Mouse (Mus musculus) ES-Bruce4 (cell line): ENCODE data around the gene Foxb1. TPM values are rescaled to one million over a fixed set of nuclear protein-coding genes. Genes with fewer than 3 reads are reported as not detected.

Source experiments
- H3K27ac ChIP-seq: 2 replicates; pipeline ENCODE4 v1.5.1; 2012; ENCODE audit warnings: low read length, inconsistent platforms; ENCODE audit not compliant: insufficient read depth
- H3K27me3 ChIP-seq: 2 replicates; pipeline ENCODE4 v1.6.1; 2012; ENCODE audit warnings: mild to moderate bottlenecking, low read length, inconsistent platforms; ENCODE audit not compliant: control insufficient read depth, poor library complexity, insufficient read depth, severe bottlenecking
- H3K36me3 ChIP-seq: 2 replicates; pipeline ENCODE4 v1.6.1; 2012; ENCODE audit warnings: inconsistent platforms, mild to moderate bottlenecking, low read length, moderate library complexity; ENCODE audit not compliant: control insufficient read depth, poor library complexity, insufficient read depth, severe bottlenecking
- H3K4me1 ChIP-seq: one replicate; pipeline ENCODE4 v1.8.1; 2011; ENCODE audit warnings: low read length; ENCODE audit not compliant: control insufficient read depth, insufficient read depth
- H3K4me3 ChIP-seq: 2 replicates; pipeline ENCODE4 v1.5.1; 2011; ENCODE audit warnings: low read depth, mild to moderate bottlenecking, low read length
- H3K9ac ChIP-seq: 2 replicates; pipeline ENCODE4 v1.6.1; 2012; ENCODE audit warnings: low read depth, mild to moderate bottlenecking, inconsistent platforms; ENCODE audit not compliant: poor library complexity, severe bottlenecking
- H3K9me3 ChIP-seq: replicated peaks from 2 replicates; pipeline ENCODE4 v1.6.1; 2012; ENCODE audit warnings: mild to moderate bottlenecking, low read length, inconsistent platforms; ENCODE audit not compliant: control insufficient read depth, poor library complexity, insufficient read depth, severe bottlenecking
- CTCF ChIP-seq: IDR thresholded peaks from one replicate; pipeline ENCODE4 v1.8.1; 2011; ENCODE audit warnings: low read depth, low read length
- EP300 ChIP-seq: IDR thresholded peaks from 2 replicates; pipeline ENCODE4 v1.6.1; 2011; ENCODE audit warnings: low read depth, low read length; ENCODE audit not compliant: insufficient read depth
- POLR2A ChIP-seq: IDR thresholded peaks from one replicate; pipeline ENCODE4 v1.8.1; 2011; ENCODE audit warnings: low read length; ENCODE audit not compliant: insufficient read depth
- polyA plus RNA-seq: library from polyadenylated mRNA; stranded (reverse); fragments of >200 nt; gene quantifications from 2 replicates; pipeline ENCODE4 v1.2.4, GENCODE M21; 2011; ENCODE audit warnings: low read depth; ENCODE audit not compliant: missing spikeins, insufficient read depth, insufficient read length

Gene Foxb1
- polyA plus RNA-seq, 1 experiment: 0.60 TPM

- H3K9me3 ChIP-seq: no peaks in the 10 kb centered on the region
- no peak overlapping the region for H3K27ac ChIP-seq
- H3K9ac ChIP-seq: no peak overlapping the region
- H3K4me3 ChIP-seq: no peak overlapping the region
- no peaks in the 10 kb centered on the region for H3K4me1 ChIP-seq
- no peaks in the 10 kb centered on the region for H3K36me3 ChIP-seq
- peaks cover 33% of the 10 kb centered on the region for H3K27me3 ChIP-seq
- TF ChIP-seq EP300 (no peak), POLR2A (no peak), CTCF (no peak)
Observed at GRCm38 (mm10) chr9:69758506-69758905, 2.2 kb downstream of the Foxb1 start.

GRCm38 (mm10) chr9:69757254-69757653 is 3.5 kb downstream of the Foxb1 start:
- no peak for TF ChIP-seq CTCF
- no peak for TF ChIP-seq POLR2A
- TF ChIP-seq EP300: no peak
- no peaks in the 10 kb centered on the region for H3K36me3 ChIP-seq
- H3K4me3 ChIP-seq: no peak overlapping the region
- H3K27me3 ChIP-seq: peaks cover 32% of the 10 kb centered on the region
- H3K27ac ChIP-seq: no peak overlapping the region
- H3K4me1 ChIP-seq: no peaks in the 10 kb centered on the region
- no peaks in the 10 kb centered on the region for H3K9me3 ChIP-seq
- H3K9ac ChIP-seq: no peak overlapping the region

GRCm38 (mm10) chr9:69756456-69756855 is 4.3 kb downstream of the Foxb1 start:
- Histone ChIP-seq H3K27ac (no peak overlapping the region), H3K4me3 (no peak overlapping the region), H3K36me3 (no peaks in the 10 kb centered on the region), H3K27me3 (peaks cover 28% of the 10 kb centered on the region), H3K4me1 (no peaks in the 10 kb centered on the region), H3K9me3 (no peaks in the 10 kb centered on the region), H3K9ac (no peak overlapping the region)
- TF ChIP-seq POLR2A (no peak), CTCF (no peak), EP300 (no peak)

- H3K9me3 ChIP-seq: no peaks in the 10 kb centered on the region
- no peaks in the 10 kb centered on the region for H3K36me3 ChIP-seq
- H3K27ac ChIP-seq: no peak overlapping the region
- no peak overlapping the region for H3K4me3 ChIP-seq
- H3K4me1 ChIP-seq: no peaks in the 10 kb centered on the region
- H3K9ac ChIP-seq: no peak overlapping the region
- peaks cover 26% of the 10 kb centered on the region for H3K27me3 ChIP-seq
- no peak for TF ChIP-seq CTCF
- TF ChIP-seq EP300: no peak
- TF ChIP-seq POLR2A: no peak
Observed at GRCm38 (mm10) chr9:69756041-69756440, 4.7 kb downstream of the Foxb1 start.

GRCm38 (mm10) chr9:69755157-69755556 is 5.6 kb downstream of the Foxb1 start:
- H3K4me1 ChIP-seq: no peaks in the 10 kb centered on the region
- H3K27me3 ChIP-seq: peaks cover 23% of the 10 kb centered on the region
- no peaks in the 10 kb centered on the region for H3K36me3 ChIP-seq
- TF ChIP-seq CTCF: no peak
- TF ChIP-seq POLR2A: no peak
- TF ChIP-seq EP300: no peak
- no peak overlapping the region for H3K4me3 ChIP-seq
- no peak overlapping the region for H3K27ac ChIP-seq
- no peak overlapping the region for H3K9ac ChIP-seq
- H3K9me3 ChIP-seq: no peaks in the 10 kb centered on the region

- Histone ChIP-seq H3K9me3 (no peaks in the 10 kb centered on the region), H3K4me1 (no peaks in the 10 kb centered on the region), H3K27ac (no peak overlapping the region), H3K36me3 (no peaks in the 10 kb centered on the region), H3K9ac (no peak overlapping the region), H3K4me3 (no peak overlapping the region), H3K27me3 (peaks cover 18% of the 10 kb centered on the region)
- TF ChIP-seq CTCF: no peak
- TF ChIP-seq POLR2A: no peak
- no peak for TF ChIP-seq EP300
Observed at GRCm38 (mm10) chr9:69754712-69755111, 6.0 kb downstream of the Foxb1 start.
